Mouse (Mus musculus): ENCODE measurements around the gene Pxylp1. TPM values are rescaled to one million over a fixed set of nuclear protein-coding genes. Genes with fewer than 3 reads are reported as not detected.
A peak's percentile ranks its signal among the peaks of the same experiment; 100 is the strongest.

Pxylp1 gene
- total RNA-seq, 2 experiments from 2014 or later, result 11.7 to 15.8 TPM

DNA sequence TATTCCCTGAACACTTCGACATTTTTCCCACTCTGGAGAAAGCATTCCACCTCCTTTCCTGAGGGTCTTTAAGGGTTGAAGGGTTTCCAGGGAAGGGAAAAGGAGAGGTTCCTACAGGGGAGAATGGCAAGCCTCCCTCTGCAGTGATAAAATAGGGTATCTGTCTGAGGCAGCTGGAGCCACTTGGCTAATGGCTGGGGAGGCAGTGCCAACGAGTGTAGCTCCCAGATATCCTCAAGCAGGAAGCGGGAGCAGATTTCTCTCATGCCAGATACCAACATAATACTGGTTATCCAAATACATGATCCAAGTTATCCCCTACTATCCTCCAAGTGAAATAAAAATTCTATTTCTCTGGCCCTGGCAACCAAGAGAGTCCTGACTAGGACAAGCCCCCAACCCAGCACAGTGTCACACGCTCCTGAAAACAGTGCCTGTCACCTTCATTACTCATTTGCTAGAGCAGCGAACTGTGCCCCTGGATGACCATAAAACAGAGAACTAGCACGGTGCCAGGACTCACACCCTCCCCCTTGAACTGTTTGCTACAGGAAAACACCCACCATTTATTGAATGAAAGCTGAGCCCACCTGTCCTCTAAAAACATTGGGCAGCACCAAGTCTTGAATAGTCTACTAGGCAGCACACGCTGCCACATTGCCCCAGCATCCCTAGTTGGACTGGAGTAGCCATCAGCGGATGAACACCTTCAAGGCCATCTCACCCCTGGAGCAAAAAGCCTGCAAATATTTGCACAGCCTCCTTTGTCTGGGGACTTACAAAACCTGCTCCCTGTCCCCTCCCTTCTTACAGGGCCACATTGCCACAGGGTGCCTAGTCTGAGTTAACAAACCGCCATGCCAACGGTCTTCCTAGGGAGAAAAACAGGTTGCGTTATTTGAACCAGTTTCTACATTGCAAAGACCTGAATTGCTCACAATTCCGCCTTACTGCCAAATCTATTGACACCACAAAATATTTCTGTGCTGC, 833 bp downstream of the Pxylp1 start:
- no peak for DNase-seq

DNA sequence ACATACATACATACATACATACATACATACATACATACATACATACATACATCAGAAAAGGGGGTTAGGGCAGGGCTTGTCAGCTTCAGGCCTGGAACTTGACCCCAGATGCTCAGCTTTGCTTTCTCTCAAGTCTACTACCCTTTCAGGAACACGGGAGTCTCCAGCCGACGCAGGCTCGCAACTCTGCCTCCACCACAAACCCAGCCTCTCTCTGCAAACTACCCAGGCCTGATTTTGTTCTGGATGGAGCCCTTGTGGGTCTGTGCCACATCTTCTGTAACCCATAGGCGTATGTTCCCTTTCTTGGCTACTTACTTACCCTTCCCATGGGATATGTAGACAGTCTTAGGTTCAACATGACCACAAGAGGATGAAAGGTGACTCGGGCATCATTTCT, 1.7 kb downstream of the Pxylp1 start:
- no peak for DNase-seq

DNA sequence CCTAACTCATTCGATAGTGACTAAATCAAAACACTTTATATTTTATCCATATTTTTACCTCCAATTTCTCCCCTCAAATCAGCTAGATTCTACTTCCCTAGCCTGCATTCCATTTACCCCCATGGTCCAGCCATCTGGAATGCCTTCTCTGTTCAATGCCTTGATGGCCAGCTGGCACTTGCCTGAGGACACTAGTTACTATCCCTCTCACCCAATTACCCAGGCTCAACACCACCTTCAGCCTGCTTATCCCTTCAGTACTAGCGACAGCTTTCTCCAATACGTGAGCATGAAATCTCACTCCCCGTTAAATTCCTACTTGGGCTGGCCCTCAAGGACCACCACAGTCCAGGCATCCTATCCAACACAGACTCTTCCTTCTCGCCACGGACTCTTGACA, 2.2 kb downstream of the Pxylp1 start:
- no peak for DNase-seq

DNA sequence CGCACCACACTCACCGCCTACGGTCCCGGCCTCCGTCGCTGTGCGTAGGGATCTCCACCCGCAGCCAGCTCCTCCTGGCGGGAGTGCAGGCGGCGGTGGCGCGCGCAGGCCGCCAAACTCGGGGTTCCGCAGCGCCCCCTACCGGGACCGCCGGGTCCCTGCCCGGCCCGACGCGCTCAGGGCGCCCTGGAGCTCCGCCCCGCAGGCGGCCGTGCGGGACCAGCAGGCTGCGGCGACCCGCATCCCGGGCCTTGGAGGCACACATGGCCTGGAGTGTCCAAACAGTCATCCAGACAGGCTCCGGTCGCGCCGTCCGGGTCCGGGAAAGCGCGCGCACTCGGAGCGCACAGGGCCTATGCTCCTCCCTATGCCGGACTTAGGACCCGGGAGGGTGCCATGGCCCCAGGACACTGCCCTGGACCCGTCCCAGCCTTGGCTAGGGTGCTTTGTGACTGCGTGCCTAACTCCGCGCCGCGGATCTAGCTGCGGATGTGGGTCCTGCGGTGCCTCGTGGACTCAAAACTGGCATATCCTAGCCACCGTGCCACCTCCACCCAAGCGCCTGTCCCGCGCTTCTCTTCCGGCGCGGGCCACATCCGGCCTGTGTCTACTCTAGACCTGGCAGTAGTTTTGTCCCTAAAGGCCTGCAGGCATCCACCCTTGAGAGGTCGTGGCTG, 3.0 kb downstream of the Pxylp1 start:
- peak; percentile 82 to 86 for DNase-seq

DNA sequence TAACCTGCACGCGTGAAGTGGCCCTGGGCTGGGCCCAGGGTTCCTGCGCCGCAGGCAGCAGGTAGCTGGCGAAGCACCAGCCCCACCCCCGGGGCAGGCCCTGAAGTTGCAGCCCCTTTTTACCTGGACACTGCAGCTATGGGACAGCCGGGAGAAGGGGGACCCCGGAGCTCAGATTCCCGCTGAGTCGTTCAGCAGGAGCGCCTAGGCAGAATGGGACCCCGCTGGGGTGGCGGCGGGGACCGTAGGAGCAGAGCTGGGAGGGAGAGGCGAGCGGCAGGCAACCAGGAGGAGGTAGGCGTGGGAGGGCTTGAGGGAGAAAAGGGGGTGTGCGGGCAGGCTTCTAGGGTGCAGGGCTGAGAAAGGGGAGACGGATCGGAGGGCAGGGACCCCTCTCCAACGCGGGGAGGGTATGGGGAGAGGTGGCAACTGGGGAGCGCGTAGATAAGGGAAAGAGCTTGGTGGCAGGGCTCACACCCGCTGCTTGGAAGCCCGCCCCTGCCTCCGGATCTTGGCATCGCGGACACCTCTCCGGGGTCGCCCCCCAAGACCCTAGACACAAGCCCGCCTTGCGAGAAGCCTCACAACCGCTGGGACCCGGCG, 3.6 kb downstream of the Pxylp1 start:
- peak in 1 of 2 experiments; percentile 52 for DNase-seq

DNA sequence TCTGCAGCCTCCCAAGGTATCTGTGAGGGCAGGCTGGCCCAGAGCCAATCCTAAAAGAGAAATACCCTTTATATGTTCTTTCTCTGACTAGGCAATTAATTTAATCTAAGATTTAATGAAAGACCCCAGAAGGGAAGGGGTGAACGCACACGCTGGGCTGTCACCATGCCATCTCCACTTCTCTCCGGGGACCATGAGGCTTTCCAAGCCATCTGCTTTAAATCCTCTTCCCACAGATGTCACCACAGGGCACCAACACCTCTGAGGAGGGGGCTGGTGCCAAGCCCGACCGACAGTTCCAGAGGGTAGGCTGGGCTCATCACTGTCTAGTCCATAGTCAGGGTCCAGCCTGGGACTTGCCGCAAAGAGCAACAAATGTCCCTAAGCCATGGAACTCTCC, 4.5 kb downstream of the Pxylp1 start:
- no peak for DNase-seq

DNA sequence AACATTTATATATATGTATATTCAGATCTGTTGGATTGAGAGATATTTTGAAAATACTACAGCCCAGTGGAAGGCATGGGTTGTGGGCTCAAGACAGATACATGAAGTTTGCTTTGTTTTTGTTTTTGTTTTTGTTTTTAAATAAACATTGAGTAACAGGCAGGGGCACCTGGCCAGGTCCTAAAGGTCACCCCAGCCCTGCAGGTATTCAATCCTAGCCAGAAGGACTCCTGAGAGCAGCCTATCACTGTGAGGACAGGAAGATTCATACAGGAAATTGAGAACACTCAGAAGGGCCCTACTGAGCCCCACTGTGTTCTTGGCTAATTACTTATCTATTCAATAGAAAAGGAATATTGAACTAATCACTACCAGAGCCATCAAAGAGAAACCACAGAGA, 5.0 kb downstream of the Pxylp1 start:
- DNase-seq, result no peak

DNA sequence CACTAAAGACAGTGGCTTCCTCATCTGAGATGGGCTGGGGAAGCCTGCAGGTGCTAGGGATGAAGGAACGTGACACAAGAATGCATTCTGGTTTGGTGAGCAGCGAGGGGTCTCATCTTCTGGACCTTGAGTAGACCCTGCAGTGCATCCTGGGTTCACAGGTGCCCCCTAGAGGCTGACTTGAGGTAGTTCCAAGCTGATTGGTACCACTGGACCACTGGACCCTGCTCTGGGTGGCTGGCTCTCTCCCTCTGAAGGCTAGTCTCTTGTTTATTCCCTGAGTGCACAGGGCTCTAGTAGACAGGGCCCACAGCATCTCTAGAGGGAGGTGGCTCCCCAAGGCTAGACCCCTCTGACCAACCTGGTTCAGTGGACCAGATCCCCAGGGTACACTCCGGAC, 6.7 kb downstream of the Pxylp1 start:
- DNase-seq, result peak in 1 of 2 experiments; percentile 44

DNA sequence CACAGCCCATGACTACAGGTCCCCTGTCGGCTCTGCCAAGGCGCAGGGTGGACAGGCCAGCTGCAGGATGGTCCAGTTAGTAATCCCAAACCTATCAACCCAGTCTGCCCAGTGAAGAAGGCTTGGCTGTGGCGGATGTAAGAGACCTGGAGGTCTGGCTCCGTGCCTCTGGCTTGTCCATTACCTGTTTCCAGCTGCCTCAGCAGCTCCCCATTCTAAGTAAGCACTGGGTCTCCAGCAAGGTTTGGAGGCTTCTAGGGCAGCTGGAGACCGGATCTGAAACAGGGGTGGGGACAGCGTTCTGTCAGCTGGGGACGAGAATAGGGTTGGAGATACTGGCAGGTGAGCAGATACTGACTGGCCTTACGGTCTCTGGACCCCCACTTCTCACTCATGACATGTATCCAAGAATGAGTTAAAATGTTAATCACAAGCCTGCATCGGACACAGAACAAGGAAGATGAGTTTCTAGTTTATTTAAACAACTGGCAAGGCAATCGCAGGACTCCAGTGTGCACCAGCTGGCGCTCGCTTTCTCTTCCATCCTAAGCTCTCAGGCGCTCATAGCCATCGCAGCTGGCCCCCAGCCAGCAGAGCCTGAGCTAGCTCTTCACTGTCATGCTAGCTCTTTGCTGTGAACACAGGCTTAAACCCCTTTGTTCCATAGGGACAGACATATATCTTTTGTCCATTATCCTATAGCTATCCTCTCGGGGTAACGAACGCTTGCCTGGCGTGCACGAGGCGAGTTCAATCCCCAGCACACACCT, 9.8 kb downstream of the Pxylp1 start:
- DNase-seq, result no peak

DNA sequence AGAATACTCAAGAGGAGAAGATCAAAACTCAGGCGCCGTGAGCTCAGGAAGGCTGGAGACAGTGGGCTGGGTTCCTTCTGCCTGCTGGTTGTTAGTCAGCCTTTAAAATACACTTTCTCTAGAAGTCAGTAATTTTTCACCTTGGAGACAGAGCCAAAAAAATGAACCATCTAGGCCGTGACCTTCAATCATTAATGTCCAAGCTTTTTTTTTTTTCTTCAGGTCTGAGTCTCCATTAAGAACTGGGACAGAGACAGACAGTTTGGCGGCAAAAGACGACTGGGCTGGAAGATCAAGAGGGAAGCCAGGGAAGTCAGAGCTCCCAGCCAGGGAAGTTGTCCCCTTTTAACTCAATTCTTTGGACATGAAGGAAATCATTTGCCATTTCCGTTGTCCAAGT, 10.6 kb downstream of the Pxylp1 start:
- DNase-seq, result no peak

DNA sequence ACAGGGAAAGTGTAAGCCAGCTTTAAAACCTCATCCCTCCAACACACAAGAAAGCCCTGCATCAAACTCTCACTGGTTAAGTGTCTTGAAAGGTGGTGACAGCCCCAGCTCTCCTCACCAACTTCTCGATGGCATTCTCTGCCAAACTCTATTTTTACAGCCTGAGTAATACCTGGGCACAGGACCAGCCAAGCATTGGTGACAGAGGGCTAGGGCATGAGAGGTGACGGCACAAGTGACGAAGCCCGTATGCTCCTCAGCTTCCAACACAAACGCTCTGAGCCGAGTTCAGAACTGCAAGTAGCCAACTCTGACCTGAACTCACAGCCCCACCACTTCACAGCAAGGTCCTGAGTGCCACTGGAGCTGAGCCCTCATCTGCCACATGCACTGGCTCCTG, 13.4 kb downstream of the Pxylp1 start:
- DNase-seq, result peak; percentile 88 to 89

DNA sequence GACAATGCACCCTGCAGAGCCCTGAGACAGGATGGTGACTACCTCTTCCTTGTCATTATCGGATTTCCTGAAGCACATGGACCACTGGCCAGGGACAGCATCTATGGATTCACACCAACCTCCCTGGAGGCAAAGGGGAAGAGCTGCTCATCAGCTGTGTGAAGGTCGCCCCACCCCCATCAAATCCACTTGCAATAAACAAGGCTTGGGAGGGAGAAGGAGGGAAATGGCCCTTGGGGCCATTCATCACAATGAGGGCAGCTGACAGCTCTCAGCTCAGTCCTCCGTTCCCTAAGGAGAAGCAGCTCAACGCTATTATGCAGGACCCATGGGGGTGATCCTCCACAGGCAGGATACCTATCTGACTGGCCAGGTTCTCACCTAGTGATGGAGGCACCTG, 14.0 kb downstream of the Pxylp1 start:
- DNase-seq, result peak in 1 of 2 experiments; percentile 32

DNA sequence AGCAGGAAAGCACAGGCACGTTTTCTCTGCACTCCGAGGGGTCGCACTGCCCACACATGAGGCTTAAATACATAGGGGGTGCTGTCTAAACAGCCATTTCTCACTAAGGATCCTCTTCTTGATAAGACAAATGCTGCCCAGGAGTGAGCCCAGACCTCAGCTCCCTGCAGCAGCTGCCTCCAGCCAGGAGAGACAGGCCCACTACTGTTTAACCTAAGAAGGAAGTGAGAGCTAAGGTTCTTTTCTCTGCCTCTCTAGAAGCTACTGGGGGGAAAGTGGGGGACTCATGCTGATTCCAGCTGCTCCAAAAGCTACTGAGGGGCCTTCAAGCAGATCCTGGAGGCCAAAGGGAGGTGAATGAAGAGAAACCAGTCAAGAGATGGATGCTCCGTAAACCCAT, 16.8 kb downstream of the Pxylp1 start:
- no peak for DNase-seq

DNA sequence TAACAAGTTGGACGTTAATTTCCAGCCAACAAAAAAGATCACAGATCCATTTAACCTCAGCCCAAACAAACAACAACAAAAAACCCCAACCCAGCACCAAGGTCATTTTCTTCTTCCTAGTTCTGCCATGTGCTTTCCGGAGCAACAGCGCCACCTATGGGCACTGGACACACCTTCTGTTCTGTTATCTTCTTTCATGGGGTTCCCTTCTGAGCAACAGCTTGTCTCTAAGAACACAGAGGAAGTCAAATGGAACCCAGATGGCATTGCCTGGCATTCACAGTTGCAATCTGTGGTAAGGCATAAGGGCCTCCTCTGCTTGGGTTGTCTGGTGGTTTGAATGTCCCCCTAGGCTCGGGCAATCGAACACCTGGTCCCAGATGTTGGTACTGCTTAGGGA, 19.4 kb downstream of the Pxylp1 start:
- DNase-seq, result peak in 1 of 2 experiments; percentile 47

DNA sequence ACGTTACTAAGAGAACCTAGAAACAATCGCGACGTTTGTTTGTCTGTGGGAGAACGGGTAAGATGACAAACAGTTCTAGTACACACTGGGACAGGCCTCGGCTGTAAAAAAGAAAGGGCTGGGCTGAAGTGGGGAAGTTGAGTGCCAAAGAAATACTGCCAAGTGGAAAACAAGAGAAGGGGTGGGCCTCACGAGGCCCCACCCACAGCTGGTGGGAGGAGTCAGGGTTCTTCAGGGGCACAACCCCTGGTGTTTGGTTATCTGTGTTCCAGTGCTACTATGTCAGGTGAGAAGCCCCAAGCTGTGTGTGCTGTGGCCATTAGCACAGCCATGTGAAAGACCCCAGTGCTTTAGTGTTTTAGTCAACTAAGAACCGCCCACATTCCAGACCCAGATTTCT, 22.4 kb downstream of the Pxylp1 start:
- peak; percentile 28 to 31 for DNase-seq

DNA sequence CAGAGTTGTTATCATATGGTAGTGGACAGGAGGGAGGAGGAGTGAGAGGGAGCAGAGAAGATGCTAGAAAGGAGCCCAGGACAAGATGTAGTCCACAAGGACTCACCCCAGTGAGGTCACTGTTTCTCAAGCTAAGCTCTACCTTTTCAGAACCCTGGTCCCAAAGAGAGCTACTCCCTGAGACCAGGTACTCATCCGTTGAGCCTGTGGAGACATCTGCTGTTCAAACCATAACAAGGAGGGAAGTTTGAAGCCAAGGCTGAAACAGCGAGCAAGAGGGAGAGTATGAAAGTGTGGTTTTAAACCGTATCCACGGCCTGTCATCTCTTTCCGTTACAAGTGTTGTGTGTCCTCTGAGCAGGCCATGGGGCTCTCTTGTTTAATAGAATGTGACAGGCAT, 22.9 kb downstream of the Pxylp1 start:
- no peak for DNase-seq

DNA sequence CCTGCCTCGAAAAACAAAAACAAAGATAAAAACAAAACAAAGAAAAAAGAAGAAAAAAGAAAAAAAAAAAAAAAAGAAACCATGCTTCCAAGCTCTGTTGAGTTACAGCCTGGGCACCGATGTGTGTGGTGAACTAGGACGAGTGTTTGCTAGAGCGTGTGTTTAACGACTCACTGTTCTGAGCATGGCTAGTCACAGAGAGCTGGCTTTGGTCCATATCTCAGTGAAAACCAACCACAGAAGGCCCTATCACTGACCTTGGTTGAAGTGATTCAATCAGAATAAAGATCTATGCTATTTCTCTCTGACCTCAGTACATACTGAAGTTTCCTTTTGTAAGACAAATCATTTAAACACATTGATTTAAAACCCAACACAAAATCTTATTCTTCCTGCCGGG, 23.9 kb downstream of the Pxylp1 start:
- DNase-seq, result no peak

DNA sequence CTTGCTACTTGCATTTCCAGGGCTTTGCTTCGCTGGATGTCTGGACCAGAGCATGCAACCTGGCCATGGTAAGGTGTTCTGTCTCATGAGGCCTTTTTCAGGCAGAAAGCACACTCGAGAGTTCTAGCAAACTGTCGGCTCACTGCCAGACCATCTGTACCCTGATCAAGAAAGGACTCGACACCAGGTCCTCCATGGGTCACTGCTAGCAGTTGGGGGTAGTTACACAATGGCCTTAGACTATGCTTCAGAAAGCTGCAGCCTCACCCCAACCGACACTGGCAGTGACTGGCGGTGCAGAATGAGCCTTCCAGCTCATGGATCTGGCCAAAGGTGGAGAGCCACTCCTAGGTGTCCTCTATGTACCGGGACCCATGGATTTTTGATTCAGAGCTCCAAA, 25.3 kb downstream of the Pxylp1 start:
- no peak for DNase-seq

DNA sequence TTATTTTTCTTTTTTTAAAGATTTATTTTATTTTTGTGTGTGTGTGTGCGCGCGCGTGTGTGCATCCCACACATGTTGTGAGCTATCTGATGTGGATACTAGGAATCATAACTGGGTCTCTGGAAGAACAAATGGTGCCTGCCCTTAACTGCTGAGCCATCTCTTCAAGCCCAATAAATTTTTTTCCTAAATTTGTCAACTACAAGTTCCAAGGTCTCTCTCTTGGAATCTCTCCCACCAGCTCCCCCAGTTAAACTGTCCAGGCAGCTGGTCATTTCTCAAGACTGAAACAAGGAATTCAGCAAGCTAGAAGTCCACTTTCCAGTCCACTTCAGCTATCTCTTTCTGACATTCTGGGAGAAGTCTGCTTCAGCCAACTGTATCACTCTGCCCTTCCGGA, 26.3 kb downstream of the Pxylp1 start:
- no peak for DNase-seq

DNA sequence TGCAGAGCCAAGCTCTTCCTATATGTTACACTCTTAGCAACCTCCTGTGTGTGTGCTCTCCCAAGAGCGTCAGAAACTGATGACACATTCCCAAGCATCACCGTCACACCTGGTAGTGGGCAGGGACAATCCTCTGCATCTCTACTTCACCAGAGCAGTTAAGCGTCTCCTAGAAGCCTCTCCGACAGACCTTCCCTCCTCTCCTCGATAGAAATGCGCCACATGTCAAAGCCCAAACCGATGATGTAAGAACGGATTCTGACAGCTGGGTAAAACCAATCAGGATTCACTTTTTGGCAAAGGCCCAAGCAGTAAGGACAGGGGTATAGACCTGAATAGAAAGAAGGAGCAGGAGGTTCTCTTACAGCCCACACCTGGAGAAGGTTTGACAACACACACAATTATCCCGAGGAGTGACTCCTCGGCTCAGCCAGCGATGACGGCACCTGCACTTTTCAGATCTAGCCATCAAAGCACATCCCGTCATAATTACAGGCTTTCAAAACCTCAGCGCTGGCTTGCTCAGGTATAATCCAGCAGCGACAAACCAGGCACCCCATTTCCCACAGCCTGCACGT, 26.9 kb downstream of the Pxylp1 start:
- no peak for DNase-seq

DNA sequence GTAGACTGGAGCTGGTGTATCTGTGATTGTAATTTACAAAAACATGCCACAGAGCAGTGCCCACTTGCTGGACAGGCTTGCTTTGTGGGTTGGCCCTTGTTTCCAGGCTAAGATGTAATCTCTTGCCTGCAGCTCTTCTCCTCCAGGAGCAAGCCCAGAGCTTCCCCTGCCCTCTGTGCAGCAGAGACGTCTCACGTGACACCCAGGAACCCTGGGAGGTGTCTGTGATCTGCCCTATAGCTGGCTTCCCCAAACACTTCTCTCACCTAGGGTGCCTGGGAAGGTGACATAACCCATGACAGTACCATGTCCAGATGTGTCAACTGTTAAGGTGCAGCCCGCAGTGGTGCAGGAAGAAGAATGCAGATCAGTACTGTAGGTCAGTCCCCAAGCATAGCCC, 28.9 kb downstream of the Pxylp1 start:
- DNase-seq, result no peak

DNA sequence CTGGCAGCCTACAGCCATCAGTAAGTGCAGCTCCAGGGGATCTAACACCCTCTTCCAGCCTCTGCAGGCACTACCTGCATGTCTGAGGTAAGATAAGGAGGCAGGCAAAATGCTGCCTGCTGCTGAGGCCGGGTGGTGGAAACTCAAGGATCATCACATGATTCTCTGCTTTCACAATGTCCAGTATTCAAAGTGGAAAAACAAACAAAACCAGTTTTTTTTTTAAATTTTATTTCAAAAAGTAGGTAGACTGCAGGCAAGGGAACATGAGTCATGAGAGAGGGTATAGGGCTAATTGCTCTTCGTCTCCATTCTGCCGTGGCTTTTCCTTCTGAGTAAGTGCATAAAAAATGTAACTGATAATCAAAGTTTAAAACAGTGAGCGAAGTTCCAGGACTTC, 29.6 kb downstream of the Pxylp1 start:
- DNase-seq, result no peak
